Mouse (Mus musculus) bone marrow, adult 2 months (tissue): ENCODE measurements around the gene Oxsm.

ENCODE experiments used
- CTCF ChIP-seq: fragments of 200-500 bp; IDR thresholded peaks from 2 replicates; pipeline ENCODE4 v1.5.1; 2011; ENCODE audit warnings: low read length, control low read depth; ENCODE audit not compliant: control insufficient read depth, insufficient read depth
- POLR2A ChIP-seq: fragments of 200-500 bp; IDR thresholded peaks from 2 replicates; pipeline ENCODE4 v1.6.1; 2011; ENCODE audit warnings: low read depth, mild to moderate bottlenecking, control low read depth, low read length, borderline replicate concordance; ENCODE audit not compliant: control insufficient read depth

DNA sequence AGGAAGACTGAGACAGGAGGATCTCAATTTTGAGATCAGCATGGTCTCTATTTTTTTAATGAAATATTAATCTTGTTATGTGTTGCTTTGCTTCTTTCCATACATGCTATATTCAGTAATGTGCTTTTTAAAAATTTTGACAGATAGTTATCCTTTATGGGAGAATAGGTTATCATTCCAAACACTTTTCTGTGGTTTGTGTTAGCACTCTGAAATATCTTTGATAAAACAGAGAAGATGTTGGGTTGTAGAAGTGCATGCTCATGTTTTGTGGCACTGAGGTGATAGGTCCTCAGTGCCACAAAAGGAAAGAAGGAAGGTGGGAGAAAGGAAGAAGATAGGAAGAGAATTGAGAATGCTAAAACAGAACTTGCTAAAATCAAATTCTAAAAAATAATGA lies 43.4 kb upstream of the Oxsm start:
- TF ChIP-seq POLR2A (no peak), CTCF (no peak)
